Mouse (Mus musculus) embryo, embryonic 11 days (tissue): ENCODE results near the gene Mtss1l.

Source experiments
- DNase-seq: peaks from one replicate; pipeline ENCODE4 v3.0.0-alpha.2; 2015

The Mtss1l gene

GRCm38 (mm10) chr8:110708429-110708828 lies 12.8 kb upstream of the Mtss1l start:
- DNase-seq, result no peak

GRCm38 (mm10) chr8:110710593-110710992 lies 10.7 kb upstream of the Mtss1l start:
- DNase-seq, result no peak

DNA sequence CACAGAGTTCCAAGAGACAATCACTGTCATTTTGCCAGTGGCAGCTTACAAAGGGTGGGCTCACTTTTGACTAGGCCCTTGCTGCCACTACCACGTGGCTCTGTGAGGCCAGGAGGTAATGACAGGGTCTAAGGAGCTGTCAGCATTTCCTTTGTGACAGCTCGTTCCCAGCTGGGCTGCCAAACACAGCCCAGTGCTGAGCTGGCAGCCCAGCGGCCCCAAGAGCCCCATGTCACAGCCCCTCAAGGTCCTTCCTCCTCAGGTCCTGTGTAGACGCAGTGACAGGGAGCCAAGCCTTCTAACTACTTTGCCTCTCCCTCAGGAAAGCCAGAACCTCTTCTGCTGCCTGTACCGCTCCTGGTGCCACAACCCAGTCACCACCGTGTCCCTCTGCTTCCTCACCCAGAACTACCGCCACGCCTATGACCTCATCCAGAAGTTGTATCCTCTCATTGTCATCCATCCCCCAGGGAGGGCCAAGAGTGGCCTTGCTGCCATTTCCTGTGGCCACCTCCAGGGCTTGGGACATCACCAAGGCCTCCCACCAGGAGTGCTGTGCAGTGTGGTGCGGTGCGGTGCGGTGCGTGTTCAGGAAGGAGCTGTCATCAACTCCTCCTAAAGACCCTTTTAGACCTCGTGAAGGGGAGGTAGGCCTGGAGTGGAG lies 9.9 kb upstream of the Mtss1l start:
- DNase-seq, result no peak

DNA sequence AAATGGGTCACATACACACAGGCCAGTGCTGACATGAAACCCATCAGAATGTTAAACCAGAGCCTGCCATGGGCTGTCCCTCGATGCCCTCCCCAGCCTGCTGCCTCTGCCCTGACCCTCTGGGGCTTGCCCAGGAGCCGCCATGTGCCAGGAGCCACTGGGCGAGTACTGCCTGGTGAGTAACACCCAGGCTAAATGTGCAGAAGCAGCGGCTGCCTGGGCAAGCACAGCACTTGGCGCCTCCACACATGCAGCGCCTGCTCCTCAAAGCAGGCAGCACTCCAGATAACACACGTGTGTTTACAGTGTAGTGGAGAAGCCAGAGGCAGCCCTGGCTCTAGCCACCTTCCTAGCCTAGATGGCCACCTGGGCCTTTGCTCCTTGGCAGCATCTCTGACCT lies 8.2 kb upstream of the Mtss1l start:
- DNase-seq, result no peak

DNA sequence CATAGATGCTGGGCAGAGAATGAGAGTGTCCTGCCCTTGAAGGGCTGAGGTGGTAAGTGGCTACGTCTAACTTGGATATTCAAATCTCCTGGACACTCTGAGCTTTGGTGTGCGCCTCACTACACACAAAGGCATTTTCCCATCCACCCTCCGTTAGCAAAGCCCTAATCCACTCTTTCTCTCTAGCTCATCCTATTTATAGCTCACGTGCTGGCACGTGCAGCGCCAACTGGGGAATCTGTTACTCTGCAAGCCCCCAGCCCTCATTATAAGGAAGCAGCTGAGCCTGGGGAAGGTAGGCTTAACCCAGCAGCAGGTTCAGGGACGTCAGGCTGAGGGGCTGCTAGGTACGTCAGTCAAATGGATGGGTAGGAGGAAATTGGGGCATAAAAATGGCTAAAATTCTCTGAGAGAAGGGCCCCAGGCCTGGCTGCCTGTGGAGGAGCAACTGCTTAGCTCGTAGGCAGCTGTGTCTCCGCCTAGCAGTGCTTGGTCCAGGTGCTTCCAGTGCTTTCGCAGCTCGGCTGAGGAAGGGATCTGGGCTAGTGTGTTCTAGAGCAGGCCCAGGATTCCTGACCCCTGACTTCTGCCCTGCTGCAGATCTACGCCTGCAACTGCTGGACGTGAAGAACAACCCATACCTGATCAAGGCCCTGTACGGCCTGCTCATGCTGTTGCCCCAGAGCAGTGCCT lies 6.3 kb upstream of the Mtss1l start:
- no peak for DNase-seq

GRCm38 (mm10) chr8:110716075-110716474 lies 5.2 kb upstream of the Mtss1l start:
- peak; percentile 24 for DNase-seq

DNA sequence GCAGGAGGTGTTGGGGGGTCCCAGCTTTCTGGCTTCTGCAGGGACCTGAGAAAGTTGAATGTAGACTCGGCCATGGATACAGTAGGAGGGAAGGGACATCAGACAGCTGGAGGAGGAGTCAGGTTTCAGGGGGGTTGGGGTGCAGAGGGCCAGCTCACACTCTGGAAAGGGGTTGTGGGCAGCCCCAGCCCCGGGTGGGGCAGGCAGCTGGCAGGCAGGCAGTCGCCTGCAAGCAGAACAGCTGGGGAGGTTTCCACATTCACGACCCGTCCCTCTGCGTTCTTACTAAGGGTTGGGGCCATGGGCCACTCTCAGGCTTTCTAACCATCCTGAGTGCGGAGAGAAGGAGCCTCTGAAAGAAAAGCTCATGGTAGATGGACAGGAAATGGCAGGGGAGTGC lies 4.1 kb upstream of the Mtss1l start:
- no peak for DNase-seq

DNA sequence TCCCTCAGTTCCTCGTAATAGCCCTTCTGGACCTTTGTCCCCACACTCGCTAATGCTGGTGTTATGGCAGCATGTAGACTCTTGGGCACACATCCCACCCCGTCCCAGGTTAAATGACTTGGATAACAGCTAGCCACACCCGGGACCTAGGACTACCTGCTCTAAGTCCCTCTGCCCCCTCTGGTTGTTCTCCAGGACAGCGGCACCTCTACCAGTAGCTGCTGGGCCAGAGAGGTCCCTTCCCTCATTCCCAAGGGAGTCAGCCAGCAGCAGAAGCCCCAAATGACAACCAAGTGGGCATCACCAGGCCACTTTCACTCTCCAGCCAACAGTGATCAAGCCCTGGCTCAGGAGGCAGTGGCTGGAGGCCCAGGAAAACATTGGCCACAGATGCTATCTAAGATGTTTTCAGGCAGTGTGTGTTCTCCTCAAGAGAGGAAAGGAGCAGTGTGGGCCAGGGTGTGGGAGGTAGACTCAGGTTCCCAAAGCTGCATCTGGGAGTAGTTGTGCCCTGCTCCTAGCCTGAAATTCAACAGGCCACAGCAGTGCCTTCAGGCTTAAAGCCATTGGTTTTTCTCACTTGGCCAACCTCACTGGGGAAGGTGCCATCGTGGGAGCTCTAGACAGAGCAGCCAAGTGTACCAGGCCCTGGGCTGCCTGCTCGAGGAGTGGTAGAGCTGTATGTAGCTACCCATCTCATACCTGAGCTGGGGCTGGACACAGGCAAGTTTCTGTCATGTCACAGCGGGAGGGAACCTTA lies 2.9 kb upstream of the Mtss1l start:
- no peak for DNase-seq

DNA sequence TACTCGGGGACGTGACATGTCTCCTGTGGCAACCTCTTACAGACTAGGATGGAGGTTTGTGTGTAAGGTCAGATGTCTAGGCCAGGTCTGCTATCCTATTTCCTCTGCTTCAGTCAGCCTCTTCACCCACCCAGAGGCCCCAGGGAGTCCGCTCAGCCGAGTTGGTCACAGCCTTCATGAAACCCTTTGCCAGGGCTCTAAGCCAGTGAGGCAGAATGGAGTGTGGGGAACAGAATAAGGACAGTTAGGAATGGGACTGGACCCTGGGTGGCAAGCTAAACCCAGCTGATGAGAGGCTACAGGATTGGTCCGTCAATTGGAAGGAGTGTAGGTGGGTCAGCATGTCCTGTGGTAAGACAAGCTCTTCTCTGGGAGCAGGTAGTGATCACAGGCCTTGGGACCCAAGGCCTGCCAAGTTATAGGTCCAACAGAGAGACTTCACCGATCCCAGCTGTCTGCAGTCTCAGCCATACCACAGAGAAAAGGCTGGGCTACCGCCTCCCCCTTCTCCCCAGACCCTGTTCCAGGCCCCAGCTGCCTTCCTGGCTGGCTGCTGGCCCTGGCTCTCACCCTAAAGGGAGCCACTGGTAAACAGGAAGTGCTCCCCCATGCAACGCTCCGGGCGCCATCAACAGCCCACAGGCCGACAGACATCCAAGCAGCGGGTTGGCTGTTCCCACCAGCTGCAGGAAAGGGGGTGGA lies 2.2 kb upstream of the Mtss1l start:
- DNase-seq, result peak; percentile 33

DNA sequence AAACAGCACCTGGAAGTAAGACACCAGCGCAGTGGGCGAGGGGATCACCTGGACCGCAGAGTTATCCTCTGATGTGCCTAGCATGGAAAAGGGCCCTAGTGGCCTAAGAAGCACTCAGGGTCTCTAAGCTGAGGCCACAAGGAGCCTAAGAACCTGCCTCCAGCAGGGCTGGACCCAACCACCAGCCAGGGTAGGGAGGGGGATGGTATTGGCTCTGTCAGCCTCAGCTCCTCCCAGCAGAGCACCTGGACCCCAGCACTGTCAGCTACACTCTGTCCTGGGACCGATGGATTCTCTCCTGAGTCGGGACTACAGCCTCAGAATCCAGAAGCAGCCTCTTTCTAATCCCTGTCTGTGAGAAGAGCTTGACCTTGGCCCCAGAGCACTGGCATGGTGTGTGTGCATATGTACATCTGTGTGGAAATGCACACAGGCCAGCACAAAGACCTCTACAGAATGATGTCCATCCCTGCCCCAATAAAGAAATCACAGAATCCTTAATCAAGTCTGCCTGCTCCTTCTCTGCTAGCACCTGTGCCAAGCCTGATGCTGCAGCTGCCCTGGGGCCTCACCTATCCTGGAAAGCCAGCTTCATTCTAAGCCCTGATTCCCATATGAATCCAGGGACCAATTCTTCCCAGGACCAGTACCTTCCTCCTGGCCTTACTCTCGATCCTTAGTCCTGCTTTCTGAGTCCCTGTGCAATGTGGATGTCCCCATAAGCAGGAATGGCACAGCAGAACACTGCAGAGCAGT lies 1.2 kb upstream of the Mtss1l start:
- DNase-seq, result no peak

GRCm38 (mm10) chr8:110721606-110722413 lies 534 bp downstream of the Mtss1l start:
- peak; percentile 57 for DNase-seq

- DNase-seq, result no peak
Observed at GRCm38 (mm10) chr8:110722414-110723011, 1.2 kb downstream of the Mtss1l start.

DNA sequence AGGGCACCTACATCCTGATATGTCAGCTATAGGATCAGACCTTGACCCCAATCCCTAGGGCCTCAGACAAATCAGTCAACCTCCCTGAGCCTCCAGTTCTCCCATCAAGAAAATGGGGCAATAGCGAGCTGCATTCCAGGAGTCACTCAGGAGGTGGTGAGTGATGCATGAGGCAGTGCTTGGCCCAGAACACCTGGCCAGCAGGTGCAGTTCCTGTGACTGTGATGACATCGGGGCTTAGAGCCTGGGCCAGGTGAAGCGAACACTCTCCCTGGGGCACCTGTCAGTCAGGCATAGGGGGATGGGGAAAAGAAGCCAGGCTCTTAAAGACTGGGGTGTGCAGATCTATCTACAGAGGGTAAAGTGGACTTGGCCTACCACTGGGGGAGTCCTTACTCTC lies 3.2 kb downstream of the Mtss1l start:
- no peak for DNase-seq

DNA sequence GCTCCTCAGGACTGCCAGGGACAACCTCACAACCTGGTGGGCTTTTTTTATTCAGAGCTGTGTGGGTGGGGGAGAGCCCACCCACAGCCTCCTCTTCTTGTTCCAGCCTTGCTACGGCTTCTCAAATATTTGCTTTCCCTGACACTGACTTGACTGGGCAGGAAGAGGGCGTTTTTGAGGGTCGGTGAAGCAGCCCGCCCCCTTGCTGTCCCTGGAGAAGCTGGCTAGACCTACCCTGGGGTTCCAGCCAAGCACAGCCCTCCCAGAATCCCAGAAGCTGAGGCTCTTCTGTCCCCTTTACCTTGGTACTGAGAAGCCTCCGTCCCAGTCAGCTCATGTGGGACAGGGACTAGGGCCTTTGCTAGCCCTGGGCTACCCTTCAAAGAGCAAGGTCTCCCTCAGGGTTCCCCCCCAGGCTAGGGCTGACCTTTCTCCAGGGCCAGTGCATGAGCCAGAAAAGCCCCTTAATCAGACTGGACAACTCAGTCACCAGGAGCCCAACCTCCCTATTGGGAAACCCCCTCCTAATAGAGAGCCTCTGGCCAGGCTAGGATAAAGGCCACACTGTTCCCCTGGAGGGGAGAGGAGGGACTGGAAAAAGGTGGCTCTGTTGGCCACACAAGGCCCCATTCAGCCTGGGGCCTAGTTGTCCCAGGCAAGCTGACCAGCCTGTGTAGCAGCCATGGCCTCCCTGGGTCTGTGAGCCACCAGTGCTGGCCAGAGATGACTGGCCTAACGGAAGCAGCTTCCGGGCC lies 4.0 kb downstream of the Mtss1l start:
- peak; percentile 28 for DNase-seq

DNA sequence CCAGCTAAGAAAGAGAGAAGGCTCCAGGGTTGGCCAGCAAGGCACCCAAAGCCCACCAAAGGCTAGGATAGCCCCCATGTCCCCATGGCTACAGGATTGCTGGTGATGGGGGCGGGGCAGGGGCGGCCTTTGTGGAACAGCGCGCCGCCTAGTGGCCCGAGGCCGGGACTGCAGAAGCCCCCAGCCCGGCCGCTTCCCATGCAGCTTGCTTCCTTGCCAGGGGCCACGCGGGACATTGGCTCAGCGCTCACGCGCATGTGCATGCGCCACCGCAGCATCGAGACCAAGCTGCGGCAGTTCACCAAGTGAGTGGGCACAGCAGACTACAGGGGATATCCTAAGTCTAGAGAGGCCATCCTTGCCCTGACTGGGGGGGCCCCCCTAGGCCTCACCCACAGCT lies 5.6 kb downstream of the Mtss1l start:
- DNase-seq, result peak; percentile 82

DNA sequence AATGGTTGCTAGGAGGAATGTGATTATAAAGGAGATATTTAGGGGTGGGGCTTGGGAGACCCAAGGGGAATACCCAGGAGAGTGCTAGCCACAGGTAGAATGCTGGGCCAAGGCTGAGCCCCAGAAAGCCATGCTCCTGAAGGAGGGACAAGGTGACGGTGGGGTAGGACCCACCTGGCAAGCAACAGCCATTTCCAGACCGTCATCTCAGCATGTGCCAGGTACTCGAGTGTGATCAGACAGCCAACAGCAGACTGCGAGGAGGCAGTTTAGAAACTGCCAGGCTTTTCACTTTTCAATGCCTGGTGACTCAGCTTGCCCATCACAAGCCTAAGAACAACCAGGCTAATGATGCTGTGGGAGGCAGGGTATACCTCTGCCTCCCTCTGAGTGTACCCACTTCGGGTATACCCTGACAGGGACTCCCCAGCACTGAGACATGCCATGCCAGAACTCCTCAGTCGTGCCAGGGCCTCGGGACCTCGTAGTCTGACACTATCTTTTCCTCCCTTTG lies 10.1 kb downstream of the Mtss1l start:
- DNase-seq, result no peak

DNA sequence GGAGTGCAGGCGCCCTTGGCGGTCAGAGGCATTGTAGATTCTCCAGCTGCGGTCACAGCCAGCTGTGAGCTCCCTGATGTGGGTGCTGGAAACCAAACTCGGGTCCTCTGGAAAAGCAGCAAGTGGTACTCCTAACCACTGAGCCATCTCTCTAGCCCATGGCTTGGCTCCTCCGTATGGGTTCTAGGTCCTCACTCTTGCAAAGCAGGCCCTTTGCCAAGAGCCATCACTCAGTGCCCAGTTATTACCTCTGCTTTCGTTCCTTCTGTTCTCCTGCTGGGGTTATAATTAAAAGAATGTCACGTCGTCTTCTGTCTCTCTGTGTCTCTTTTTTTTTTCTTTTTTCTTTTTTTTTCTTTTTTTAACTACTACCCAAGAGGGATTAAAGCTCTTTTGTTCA lies 11.8 kb downstream of the Mtss1l start:
- no peak for DNase-seq

DNA sequence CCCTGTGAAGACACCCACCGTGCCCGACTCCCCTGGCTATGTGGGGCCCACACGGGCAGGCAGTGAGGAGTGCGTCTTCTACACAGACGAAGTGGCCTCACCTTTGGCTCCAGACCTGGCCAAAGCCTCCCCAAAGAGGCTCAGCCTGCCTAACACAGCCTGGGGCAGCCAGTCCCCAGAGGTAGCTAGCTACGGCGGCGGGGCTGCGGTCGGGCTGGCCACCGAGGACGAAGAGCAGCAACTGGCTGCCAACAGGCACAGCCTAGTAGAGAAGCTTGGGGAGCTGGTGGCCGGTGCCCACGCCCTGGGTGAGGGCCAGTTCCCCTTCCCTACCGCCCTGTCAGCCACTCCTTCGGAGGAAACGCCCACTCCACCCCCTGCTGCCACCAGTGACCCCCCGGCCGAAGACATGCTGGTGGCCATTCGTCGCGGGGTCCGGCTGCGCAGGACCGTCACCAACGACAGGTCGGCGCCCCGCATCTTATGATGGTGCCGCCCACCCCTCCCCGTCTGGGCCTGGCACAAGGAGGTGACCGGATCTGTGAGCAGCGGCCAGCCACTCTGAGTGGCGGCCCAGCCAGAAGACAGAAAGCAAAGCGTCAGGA lies 17.4 kb downstream of the Mtss1l start:
- no peak for DNase-seq

GRCm38 (mm10) chr8:110740629-110741175 lies 19.4 kb downstream of the Mtss1l start:
- DNase-seq, result no peak
